In genomic region chr14:21310530-21310929, GRCm38 (mm10) we compare ENCODE assay signal across 16 mouse cellular contexts.
DNase-seq lines count a peak whose midpoint lies in the region; TF ChIP-seq lines count a peak whose summit lies in the region.
"Had no signal": no experiment of that assay in that cellular context is flagged by ENCODE, and none has a peak within 500 bp of the region (broad histone marks: within the 10 kb centered on the region; RNA-seq: fewer than 3 reads in every experiment).

No protein-coding gene starts in this region.

- H3K27ac ChIP-seq in olfactory bulb, adult 2 months (ENCODE audit: insufficient read depth, low read depth, low read length), result peak overlapping the region; percentile 93
- H3K27ac ChIP-seq: embryonic facial prominence, embryonic 13.5 days; heart, embryonic 10.5 days; hindbrain, embryonic 10.5 days; liver, embryonic 13.5 days; neural tube, embryonic 13.5 days; stomach, postnatal 0 days had no signal

- TF ChIP-seq POLR2A in olfactory bulb, adult 2 months (IDR thresholded peaks at IDR 0.05; ENCODE audit: insufficient read depth, low read depth, low read length), result no peak

- H3K4me1 ChIP-seq in olfactory bulb, adult 2 months (ENCODE audit: control insufficient read depth, insufficient read depth, low read length), result peaks cover 13% of the 10 kb centered on the region
- H3K4me1 ChIP-seq: hindbrain, embryonic 10.5 days; neural tube, embryonic 13.5 days had no signal

- TF ChIP-seq CTCF in olfactory bulb, adult 2 months (IDR thresholded peaks at IDR 0.05; ENCODE audit: insufficient read depth, low read depth, low read length), result no peak

- no peak overlapping the region for H3K4me3 ChIP-seq in olfactory bulb, adult 2 months (ENCODE audit: insufficient read depth, low read depth, low read length)
- H3K4me3 ChIP-seq: embryonic facial prominence, embryonic 13.5 days; heart, embryonic 10.5 days; hindbrain, embryonic 10.5 days; liver, embryonic 13.5 days; neural tube, embryonic 13.5 days had no signal

- peak; percentile 88 for DNase-seq in brain, adult 2 months (ENCODE audit: low read depth, low spot score)
- DNase-seq in frontal cortex, adult 2 months (ENCODE audit: extremely low spot score in 1 of 2, low spot score in 1 of 2), result peak; percentile 69 to 71
- peak; percentile 17 to 55 for DNase-seq in layer of hippocampus, postnatal 14 days (ENCODE audit: low spot score in 2 of 2)
- no peak for DNase-seq in urinary bladder, postnatal 10 days (ENCODE audit: low spot score)
- no peak for DNase-seq in neural tube, embryonic 10.5 days (ENCODE audit: extremely low spot score, low spot score)
- no peak for DNase-seq in spleen, postnatal 4 days (ENCODE audit: low spot score in 2 of 2)
- DNase-seq: kidney, adult 11 months; liver, embryonic 13.5 days; lung, postnatal 36 days; midbrain, embryonic 14.5 days had no signal

- WGBS in olfactory bulb, adult 2 months, result 27% methylated on average over 5 of the region's 5 CpGs

Comparison
In these comparisons a context has a peak if more than half of its experiments do, and no peak if none do; other contexts are left out.
1. DNase-seq: peak in brain, adult 2 months (single experiment), frontal cortex, adult 2 months (2 of 2) and layer of hippocampus, postnatal 14 days (2 of 2); none in urinary bladder, postnatal 10 days (single experiment), neural tube, embryonic 10.5 days (single experiment) and spleen, postnatal 4 days (0 of 2).